13 mouse cellular contexts compared by ENCODE assay signal in genomic region chr9:122128686-122129085, GRCm38 (mm10). TPM values are rescaled to one million over a fixed set of nuclear protein-coding genes. Genes with fewer than 3 reads are reported as not detected.
A peak's percentile ranks its signal among the peaks of the same experiment; 100 is the strongest.
DNase-seq lines count a peak whose midpoint lies in the region; ATAC-seq and TF ChIP-seq lines count a peak whose summit lies in the region.
"Had no signal": no experiment of that assay in that cellular context is flagged by ENCODE, and none has a peak within 500 bp of the region (broad histone marks: within the 10 kb centered on the region; RNA-seq: fewer than 3 reads in every experiment).

No protein-coding gene starts in this region.

- H3K27me3 ChIP-seq in heart, adult 2 months (ENCODE audit: control insufficient read depth, insufficient read depth, low read length) = no peaks in the 10 kb centered on the region
- no peaks in the 10 kb centered on the region for H3K27me3 ChIP-seq in liver, postnatal 0 days (ENCODE audit: insufficient read depth, low read length)
- H3K27me3 ChIP-seq in intestine, embryonic 15.5 days (replicated peaks) = no peaks in the 10 kb centered on the region
- H3K27me3 ChIP-seq: hindbrain, embryonic 12.5 days had no signal

- peak overlapping the region; percentile 2; the same call in 1 of the 2 replicates for H3K4me2 ChIP-seq in liver, postnatal 0 days (ENCODE audit: low read depth, low read length)
- H3K4me2 ChIP-seq in intestine, embryonic 15.5 days (replicated peaks) = no peak overlapping the region
- H3K4me2 ChIP-seq: hindbrain, embryonic 12.5 days had no signal

- peak overlapping the region; percentile 6 for H3K4me3 ChIP-seq in heart, adult 2 months
- H3K4me3 ChIP-seq in liver, postnatal 0 days (ENCODE audit: low read depth, low read length) = peak overlapping the region; percentile 11; the same call in 1 of the 2 replicates
- H3K4me3 ChIP-seq in intestine, embryonic 15.5 days (replicated peaks) = no peak overlapping the region
- H3K4me3 ChIP-seq: hindbrain, embryonic 12.5 days; layer of hippocampus, adult 2 months had no signal

- intact Hi-C loops in heart, adult 2 months (cut with DNase I) = loop anchor here (10.0 kb wide), 1 partner anchor 226 kb away; the partner anchor contains the start of gene Abhd5

- TF ChIP-seq POLR2A in heart, adult 2 months (IDR thresholded peaks at IDR 0.05; ENCODE audit: insufficient read depth, low read depth, low read length) = peak; percentile 63; the same call in 1 of the 2 replicates

- peaks cover 64% of the 10 kb centered on the region for H3K36me3 ChIP-seq in heart, adult 2 months (ENCODE audit: control insufficient read depth, insufficient read depth, low read length)
- H3K36me3 ChIP-seq in liver, postnatal 0 days (replicated peaks; ENCODE audit: insufficient read depth, low read length) = 0 out of 2 replicates have a peak, but pooled peaks cover 2% of the 10 kb centered on the region
- no peaks in the 10 kb centered on the region for H3K36me3 ChIP-seq in intestine, embryonic 15.5 days
- H3K36me3 ChIP-seq: hindbrain, embryonic 12.5 days had no signal

- H3K27ac ChIP-seq in heart, adult 2 months = peak overlapping the region; percentile 62
- peak overlapping the region; percentile 42; the same call in 1 of the 2 replicates for H3K27ac ChIP-seq in liver, postnatal 0 days (ENCODE audit: low read depth)
- no peak overlapping the region for H3K27ac ChIP-seq in intestine, embryonic 15.5 days
- H3K27ac ChIP-seq: hindbrain, embryonic 12.5 days; layer of hippocampus, adult 2 months had no signal

- no peak for TF ChIP-seq EP300 in heart, adult 2 months (IDR thresholded peaks at IDR 0.05; ENCODE audit: insufficient read depth, low read depth, low read length)
- TF ChIP-seq EP300 in liver, postnatal 0 days (IDR thresholded peaks at IDR 0.05; ENCODE audit: low read depth) = no peak

- DNase-seq in heart, adult 2 months = peak; percentile 46 to 52
- DNase-seq in heart, adult 9 months (ENCODE audit: low spot score in 2 of 2) = no peak
- DNase-seq in liver, postnatal 0 days = no peak
- DNase-seq in thymus, adult 18-20 months = peak; percentile 30 to 52
- no peak for DNase-seq in layer of hippocampus, adult 9-11 months
- DNase-seq in layer of hippocampus, adult 11-12 months (ENCODE audit: low spot score) = no peak
- DNase-seq: cerebellum, adult 18-20 months; lung, adult 18-20 months; right cerebral cortex, postnatal 25 days had no signal

- peaks cover 14% of the 10 kb centered on the region for H3K79me2 ChIP-seq in heart, adult 2 months (replicated peaks; ENCODE audit: control insufficient read depth, insufficient read depth, low read length)

- H3K9ac ChIP-seq in heart, adult 2 months (ENCODE audit: low read depth, low read length) = peak overlapping the region; percentile 40
- 0 out of 2 replicates have a peak overlapping the region, but pooled peaks have one; percentile 0 for H3K9ac ChIP-seq in liver, postnatal 0 days (replicated peaks)
- no peak overlapping the region for H3K9ac ChIP-seq in intestine, embryonic 15.5 days
- H3K9ac ChIP-seq: hindbrain, embryonic 12.5 days had no signal

- peaks cover 40% of the 10 kb centered on the region for H3K4me1 ChIP-seq in heart, adult 2 months (ENCODE audit: control insufficient read depth, insufficient read depth, low read length)
- peaks cover 55% of the 10 kb centered on the region for H3K4me1 ChIP-seq in liver, postnatal 0 days (ENCODE audit: insufficient read depth)
- peaks cover 23% of the 10 kb centered on the region for H3K4me1 ChIP-seq in intestine, embryonic 15.5 days (replicated peaks)

- no peaks in the 10 kb centered on the region for H3K9me3 ChIP-seq in liver, postnatal 0 days (ENCODE audit: low read length)
- H3K9me3 ChIP-seq in intestine, embryonic 15.5 days = no peaks in the 10 kb centered on the region
- H3K9me3 ChIP-seq: hindbrain, embryonic 12.5 days had no signal

- 23% methylated on average over 5 of the region's 5 CpGs for WGBS in heart, adult 2 months
- 2% methylated on average over 5 of the region's 5 CpGs for WGBS in liver, postnatal 0 days (ENCODE audit: insufficient replicate concordance)
- 53% methylated on average over 5 of the region's 5 CpGs for WGBS in intestine, embryonic 15.5 days

- peak; percentile 89 for ATAC-seq in CD4-positive, CD25-positive, alpha-beta regulatory T cell, adult 4 months
- no peak for ATAC-seq in liver, postnatal 0 days
- no peak for ATAC-seq in intestine, embryonic 15.5 days

- no peak for TF ChIP-seq CTCF in heart, adult 2 months (IDR thresholded peaks at IDR 0.05)
- TF ChIP-seq CTCF in liver, postnatal 0 days (IDR thresholded peaks at IDR 0.05; ENCODE audit: low read depth) = no peak

RNA-seq across cellular contexts. Expression of gene Snrk, which starts 11.6 kb away (rescaled TPM):
- total RNA-seq in heart, adult 2 months (2021) = 100 to 1,000 TPM; 142 to 163 TPM
- polyA plus RNA-seq in heart, adult 2 months (2012; rRNA removed) = 68.0 and 89.8 TPM in 2 replicates
- 10 to 100 TPM; 21.8 to 29.7 TPM for polyA plus RNA-seq in CD4-positive, CD25-positive, alpha-beta regulatory T cell, adult 4 months (2017; shearing (Covaris generic))
- 24.0 and 25.5 TPM in 2 replicates for polyA plus RNA-seq in liver, postnatal 0 days (2015; fragmentation: Nextera tagmentation; extraction: Ambion mirVana)
- 46.1 and 49.4 TPM in 2 replicates for polyA plus RNA-seq in intestine, embryonic 15.5 days (2015; fragmentation: Nextera tagmentation; extraction: Ambion mirVana)

Comparison
In these comparisons a context has a peak if more than half of its experiments do, and no peak if none do; other contexts are left out.
1. DNase-seq: peak in heart, adult 2 months (2 of 2) and thymus, adult 18-20 months (2 of 2); none in heart, adult 9 months (0 of 2), liver, postnatal 0 days (single experiment), layer of hippocampus, adult 9-11 months (single experiment) and layer of hippocampus, adult 11-12 months (single experiment).